Mouse (Mus musculus): Measurements from ENCODE around the gene Sec22a. TPM values are rescaled to one million over a fixed set of nuclear protein-coding genes. Genes with fewer than 3 reads are reported as not detected.

Sec22a gene
- total RNA-seq, 2 experiments from 2014 or later: 22.8 to 27.8 TPM

Other genes starting within 250 kb of the Sec22a start
- gene Adcy5, start 209.0 kb downstream of the Sec22a start, total RNA-seq (2021): 1 to 10 TPM; 6.6 to 9.0 TPM
- 10 to 100 TPM; 22.6 to 27.0 TPM for gene Pdia5, start 127.0 kb upstream of the Sec22a start, total RNA-seq (2021)
- gene Sema5b, start 177.2 kb upstream of the Sec22a start, total RNA-seq (2021): 1 to 10 TPM; 5.2 to 6.0 TPM